Mouse (Mus musculus): ENCODE measurements around the gene Ctla4. TPM values are rescaled to one million over a fixed set of nuclear protein-coding genes. Genes with fewer than 3 reads are reported as not detected.

Ctla4 gene
- polyA plus RNA-seq, 1 experiment: not detected

DNA sequence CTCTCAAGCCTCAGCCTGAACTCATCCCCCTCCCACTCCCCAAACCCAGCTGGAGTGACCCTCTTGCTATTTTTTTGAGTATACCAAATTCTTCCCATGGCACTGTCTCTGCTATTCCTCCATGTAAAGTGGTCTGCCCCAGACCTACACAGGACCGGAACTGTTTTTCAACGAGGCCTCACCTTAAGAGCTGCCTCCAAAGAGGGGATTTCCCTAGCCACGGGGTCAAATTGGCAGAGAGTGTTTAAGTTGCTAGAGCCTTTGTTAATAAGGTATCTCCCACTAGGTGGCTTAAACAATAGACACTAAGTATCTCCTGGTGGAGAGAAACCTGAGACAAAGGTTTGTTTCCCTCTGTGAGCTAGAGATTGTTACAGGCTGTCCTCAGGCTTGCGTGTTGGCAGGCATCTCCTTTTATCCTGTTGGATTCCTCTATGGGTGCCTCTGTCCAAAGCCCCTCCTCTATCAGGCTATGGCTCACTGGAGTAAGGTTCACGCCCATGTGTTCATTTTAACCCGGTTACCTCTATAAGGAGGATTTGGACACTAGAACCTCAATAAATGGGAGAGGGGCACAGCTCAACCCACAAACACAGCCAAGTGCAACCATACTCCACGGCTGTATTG is 33.4 kb upstream of the Ctla4 start:
- no peaks in the 10 kb centered on the region for H3K9me3 ChIP-seq
- peaks cover 23% of the 10 kb centered on the region for H3K4me1 ChIP-seq
- H3K4me3 ChIP-seq (replicated peaks): no peak overlapping the region
- peaks cover 2% of the 10 kb centered on the region for H3K27me3 ChIP-seq (replicated peaks)
- TF ChIP-seq FLI1 (IDR thresholded peaks at IDR 0.05; ENCODE audit: low read length) (no peak), GATA1 (IDR thresholded peaks at IDR 0.05; ENCODE audit: borderline replicate concordance, low read length) (no peak)
- H3K36me3 ChIP-seq (replicated peaks; ENCODE audit: low read length): no peaks in the 10 kb centered on the region

DNA sequence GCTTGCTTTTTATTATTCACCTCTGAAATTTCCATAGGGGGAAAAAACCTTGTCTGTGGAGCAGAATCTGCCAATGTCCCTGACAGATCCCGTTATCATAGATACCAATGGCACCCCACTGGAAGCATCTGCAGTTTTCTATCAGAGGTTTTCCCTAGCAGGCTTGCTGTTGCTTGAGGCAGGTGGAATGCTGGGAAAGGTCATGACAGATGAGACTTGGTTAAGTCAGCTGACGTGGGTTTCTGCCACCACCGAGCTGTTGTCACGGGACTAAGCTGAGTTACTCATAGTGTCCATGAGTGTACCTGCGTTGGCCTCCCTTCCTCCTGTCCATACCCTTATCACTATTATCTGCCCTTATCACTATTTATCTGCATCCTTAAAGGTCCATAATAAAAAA is 32.8 kb upstream of the Ctla4 start:
- Histone ChIP-seq H3K27me3 (replicated peaks) (peaks cover 2% of the 10 kb centered on the region), H3K4me1 (peaks cover 23% of the 10 kb centered on the region), H3K4me3 (replicated peaks) (no peak overlapping the region), H3K9me3 (no peaks in the 10 kb centered on the region), H3K36me3 (replicated peaks; ENCODE audit: low read length) (no peaks in the 10 kb centered on the region)
- no peak for TF ChIP-seq GATA1 (IDR thresholded peaks at IDR 0.05; ENCODE audit: borderline replicate concordance, low read length)
- no peak for TF ChIP-seq FLI1 (IDR thresholded peaks at IDR 0.05; ENCODE audit: low read length)

DNA sequence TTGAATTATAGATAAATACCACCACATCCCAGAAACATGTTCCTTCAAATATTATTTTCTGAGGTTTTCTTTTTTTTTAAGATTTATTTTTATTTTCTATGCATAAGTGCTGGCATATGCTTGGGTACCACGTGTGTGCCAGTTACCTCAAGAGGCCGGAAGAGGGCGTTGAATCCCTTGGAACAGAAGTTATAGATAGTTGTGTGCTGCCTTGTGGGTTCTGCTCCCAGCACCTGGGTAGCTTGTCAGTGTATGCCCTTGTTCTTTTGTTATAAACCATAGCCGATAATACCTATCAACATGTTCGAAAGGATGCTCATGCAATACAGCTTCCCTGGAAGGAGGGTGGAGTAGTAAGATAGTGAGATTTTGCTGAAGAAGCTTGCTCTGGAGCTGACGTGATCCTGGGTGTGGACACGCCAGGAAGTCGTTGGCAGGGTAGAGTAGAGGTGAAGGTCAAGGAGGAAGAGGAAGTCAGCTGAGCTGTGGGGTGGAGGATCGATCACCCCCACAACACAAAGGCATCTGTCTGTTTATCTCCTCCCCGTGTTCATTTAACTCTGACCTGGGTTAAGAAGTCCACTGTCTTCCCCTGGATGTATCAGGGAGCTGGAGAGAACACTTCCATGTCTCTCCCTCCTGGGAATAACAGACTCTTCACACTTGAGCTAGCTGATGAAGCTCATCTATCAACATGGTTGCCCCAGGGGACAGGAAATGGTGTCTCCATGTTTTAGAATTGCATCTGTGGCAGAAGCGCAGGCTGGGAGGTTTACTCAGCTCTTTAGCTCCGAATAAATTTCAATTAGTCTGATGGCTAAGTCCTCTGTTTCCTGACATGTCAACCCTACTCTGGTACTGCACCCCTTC is 29.2 kb upstream of the Ctla4 start:
- Histone ChIP-seq H3K4me1 (peaks cover 43% of the 10 kb centered on the region), H3K27me3 (replicated peaks) (peaks cover 6% of the 10 kb centered on the region), H3K36me3 (replicated peaks; ENCODE audit: low read length) (no peaks in the 10 kb centered on the region), H3K9me3 (no peaks in the 10 kb centered on the region), H3K4me3 (replicated peaks) (no peak overlapping the region)
- TF ChIP-seq FLI1 (IDR thresholded peaks at IDR 0.05; ENCODE audit: low read length) (no peak), GATA1 (IDR thresholded peaks at IDR 0.05; ENCODE audit: borderline replicate concordance, low read length) (no peak)

DNA sequence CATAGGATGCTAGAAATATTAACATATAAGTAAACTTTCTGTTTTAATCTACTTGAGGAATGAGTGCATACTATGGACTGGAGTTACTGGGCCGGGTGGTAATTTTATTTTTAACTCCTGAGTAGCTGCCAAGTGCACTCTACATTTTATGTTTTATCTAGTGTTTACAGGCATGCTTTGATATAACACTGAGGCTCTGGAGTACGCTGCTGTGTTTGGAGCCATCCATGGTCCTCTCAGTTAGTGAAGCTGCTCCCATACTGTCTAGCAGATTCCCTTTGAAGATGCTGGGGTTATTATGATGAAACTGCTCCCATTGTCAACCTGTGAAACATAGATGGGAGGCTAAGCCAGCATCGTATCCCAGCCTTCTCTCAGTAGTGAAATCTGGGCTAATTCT is 27.6 kb upstream of the Ctla4 start:
- H3K27me3 ChIP-seq (replicated peaks): peaks cover 4% of the 10 kb centered on the region
- H3K36me3 ChIP-seq (replicated peaks; ENCODE audit: low read length): no peaks in the 10 kb centered on the region
- no peak overlapping the region for H3K4me3 ChIP-seq (replicated peaks)
- H3K9me3 ChIP-seq: no peaks in the 10 kb centered on the region
- H3K4me1 ChIP-seq: peaks cover 54% of the 10 kb centered on the region
- no peak for TF ChIP-seq FLI1 (IDR thresholded peaks at IDR 0.05; ENCODE audit: low read length)
- no peak for TF ChIP-seq GATA1 (IDR thresholded peaks at IDR 0.05; ENCODE audit: borderline replicate concordance, low read length)

DNA sequence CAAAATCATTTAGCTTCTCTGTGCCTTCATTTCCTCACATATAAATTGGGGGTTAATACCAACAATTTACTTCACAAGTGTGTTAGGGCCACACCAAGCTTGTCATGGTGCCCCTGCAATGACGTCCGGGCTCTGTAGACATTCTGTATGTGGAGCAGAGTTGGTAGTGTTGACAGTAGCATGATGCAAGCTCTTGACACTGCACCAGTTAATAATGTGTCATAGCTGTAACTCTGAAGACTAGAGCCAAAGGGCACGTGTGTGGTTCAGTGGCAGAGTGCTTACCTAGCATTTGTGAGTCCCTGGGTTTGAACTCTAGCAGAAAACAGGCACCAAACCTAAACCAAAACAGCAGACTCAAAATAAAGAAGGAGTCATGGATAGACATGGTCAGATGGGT is 27.0 kb upstream of the Ctla4 start:
- no peak for TF ChIP-seq FLI1 (IDR thresholded peaks at IDR 0.05; ENCODE audit: low read length)
- TF ChIP-seq GATA1 (IDR thresholded peaks at IDR 0.05; ENCODE audit: borderline replicate concordance, low read length): no peak
- Histone ChIP-seq H3K4me1 (peaks cover 60% of the 10 kb centered on the region), H3K27me3 (replicated peaks) (peaks cover 4% of the 10 kb centered on the region), H3K36me3 (replicated peaks; ENCODE audit: low read length) (no peaks in the 10 kb centered on the region), H3K4me3 (replicated peaks) (no peak overlapping the region), H3K9me3 (no peaks in the 10 kb centered on the region)

DNA sequence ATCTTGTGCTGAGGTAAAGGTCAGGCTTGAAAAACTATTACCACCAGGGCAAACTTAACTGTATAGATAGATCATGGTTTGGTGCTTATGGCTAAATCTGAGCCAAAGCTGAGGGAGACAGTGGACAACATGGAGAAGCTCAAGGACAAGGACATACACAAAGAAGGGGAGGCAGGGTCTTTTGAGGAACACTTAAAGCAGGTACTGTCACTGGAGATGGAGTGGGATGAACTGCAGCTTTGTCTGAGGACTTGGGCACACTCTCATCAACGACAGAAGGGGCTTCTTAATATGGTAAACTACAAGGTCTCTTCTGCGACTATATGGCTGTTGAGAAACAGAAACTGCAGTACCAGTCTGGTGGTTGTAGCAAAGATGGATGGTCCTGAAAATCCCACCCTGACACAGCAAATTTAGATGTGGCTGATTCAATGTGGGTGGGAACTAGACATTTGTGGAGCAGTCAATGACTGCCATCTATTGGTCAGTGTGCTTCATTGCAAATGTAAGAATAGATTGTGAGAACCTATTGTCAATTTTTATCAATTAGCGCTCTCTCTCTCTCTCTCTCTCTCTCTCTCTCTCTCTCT is 26.3 kb upstream of the Ctla4 start:
- H3K27me3 ChIP-seq (replicated peaks): peaks cover 4% of the 10 kb centered on the region
- no peak for TF ChIP-seq FLI1 (IDR thresholded peaks at IDR 0.05; ENCODE audit: low read length)
- no peak for TF ChIP-seq GATA1 (IDR thresholded peaks at IDR 0.05; ENCODE audit: borderline replicate concordance, low read length)
- no peaks in the 10 kb centered on the region for H3K9me3 ChIP-seq
- H3K36me3 ChIP-seq (replicated peaks; ENCODE audit: low read length): no peaks in the 10 kb centered on the region
- peak overlapping the region; percentile 80 for H3K4me3 ChIP-seq (replicated peaks)
- H3K4me1 ChIP-seq: peaks cover 67% of the 10 kb centered on the region

DNA sequence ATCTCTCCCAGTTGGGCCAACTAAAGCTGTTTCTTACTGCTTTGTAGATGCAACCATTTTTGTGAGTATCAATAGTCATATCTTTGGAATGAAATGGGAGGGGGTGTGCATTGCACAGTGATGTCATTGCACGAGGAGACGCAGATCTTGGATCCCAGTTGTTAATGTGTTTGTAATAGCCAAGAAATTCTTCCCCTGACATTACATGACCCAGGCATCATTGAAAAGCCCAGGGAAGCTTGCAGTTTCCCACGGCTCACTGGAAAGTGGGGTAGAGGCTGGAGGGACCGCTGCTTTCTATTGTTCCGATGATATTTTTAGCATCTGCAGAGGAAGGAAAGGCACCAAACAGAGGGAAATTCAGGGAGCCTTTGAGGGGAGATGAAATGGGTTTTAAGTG is 25.8 kb upstream of the Ctla4 start:
- Histone ChIP-seq H3K9me3 (no peaks in the 10 kb centered on the region), H3K27me3 (replicated peaks) (peaks cover 4% of the 10 kb centered on the region), H3K4me3 (replicated peaks) (peak overlapping the region; percentile 70), H3K36me3 (replicated peaks; ENCODE audit: low read length) (no peaks in the 10 kb centered on the region), H3K4me1 (peaks cover 68% of the 10 kb centered on the region)
- TF ChIP-seq GATA1 (IDR thresholded peaks at IDR 0.05; ENCODE audit: borderline replicate concordance, low read length) (no peak), FLI1 (IDR thresholded peaks at IDR 0.05; ENCODE audit: low read length) (no peak)

DNA sequence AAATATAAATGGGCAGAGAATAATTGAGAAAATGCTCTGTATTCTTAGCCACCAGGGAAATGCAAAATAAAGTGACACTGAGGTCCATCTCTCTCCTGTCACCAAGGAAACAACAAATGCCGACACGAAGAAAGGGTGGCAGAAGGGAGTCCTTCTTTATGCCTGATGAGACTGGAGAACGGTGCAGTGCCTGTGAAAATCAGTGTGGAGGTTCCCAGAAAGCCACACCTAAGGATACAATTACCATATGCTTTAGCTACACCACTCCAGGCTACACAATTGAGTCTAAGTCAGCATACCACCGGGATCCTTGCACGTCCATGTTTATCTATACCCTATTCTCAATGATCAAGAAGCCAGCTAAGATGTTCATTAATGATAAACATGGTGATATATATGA is 25.4 kb upstream of the Ctla4 start:
- H3K4me1 ChIP-seq: peaks cover 68% of the 10 kb centered on the region

DNA sequence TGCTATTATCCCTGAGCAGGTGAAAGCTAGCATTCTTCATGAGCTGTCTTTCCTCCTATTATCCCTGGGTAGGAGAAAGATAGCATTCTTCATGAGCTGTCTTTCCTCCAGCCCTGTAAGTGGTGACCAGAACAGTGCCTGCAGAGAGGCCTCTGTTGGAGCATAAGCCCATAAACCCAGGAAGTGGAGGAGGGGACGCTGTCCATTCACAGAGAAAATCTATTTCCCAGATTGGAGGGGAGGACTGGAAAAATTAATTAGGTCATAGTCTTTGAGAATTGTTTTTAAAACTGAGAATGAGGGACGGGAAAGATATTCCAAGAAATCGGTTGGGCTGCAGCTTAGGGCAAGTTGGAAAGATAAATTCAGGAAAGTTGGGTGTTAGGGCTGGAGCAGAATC is 24.3 kb upstream of the Ctla4 start:
- H3K27me3 ChIP-seq (replicated peaks): peaks cover 4% of the 10 kb centered on the region
- peaks cover 66% of the 10 kb centered on the region for H3K4me1 ChIP-seq
- no peak overlapping the region for H3K4me3 ChIP-seq (replicated peaks)
- no peak for TF ChIP-seq FLI1 (IDR thresholded peaks at IDR 0.05; ENCODE audit: low read length)
- TF ChIP-seq GATA1 (IDR thresholded peaks at IDR 0.05; ENCODE audit: borderline replicate concordance, low read length): no peak
- no peaks in the 10 kb centered on the region for H3K9me3 ChIP-seq
- H3K36me3 ChIP-seq (replicated peaks; ENCODE audit: low read length): no peaks in the 10 kb centered on the region

More for the DNA sequence above, 25.4 kb upstream of the Ctla4 start:
- Histone ChIP-seq H3K36me3 (replicated peaks; ENCODE audit: low read length) (no peaks in the 10 kb centered on the region), H3K27me3 (replicated peaks) (peaks cover 4% of the 10 kb centered on the region), H3K9me3 (no peaks in the 10 kb centered on the region), H3K4me3 (replicated peaks) (no peak overlapping the region)
- TF ChIP-seq FLI1 (IDR thresholded peaks at IDR 0.05; ENCODE audit: low read length): no peak
- no peak for TF ChIP-seq GATA1 (IDR thresholded peaks at IDR 0.05; ENCODE audit: borderline replicate concordance, low read length)
